ENCODE assay signal across 8 mouse cellular contexts in genomic region chr14:32856681-32857328, GRCm38 (mm10). TPM values are rescaled to one million over a fixed set of nuclear protein-coding genes. Genes with fewer than 3 reads are reported as not detected.
DNase-seq lines count a peak whose midpoint lies in the region; ATAC-seq and TF ChIP-seq lines count a peak whose summit lies in the region.

Gene Vstm4, plus strand, starts transcription at chr14:32856756.

- peak within 1 kb of the TSS; percentile 78 for H3K9ac ChIP-seq in intestine, embryonic 16.5 days (ENCODE audit: low read depth, low read length)
- peak within 1 kb of the TSS; percentile 77 for H3K9ac ChIP-seq in limb, embryonic 11.5 days (ENCODE audit: low read length)
- H3K9ac ChIP-seq in midbrain, embryonic 14.5 days (replicated peaks; ENCODE audit: low read length), result peak within 1 kb of the TSS; percentile 66
- peak within 1 kb of the TSS; percentile 80 for H3K9ac ChIP-seq in stomach, postnatal 0 days (ENCODE audit: low read length)

- no peaks in the 10 kb centered on the region for H3K27me3 ChIP-seq in intestine, embryonic 16.5 days (replicated peaks; ENCODE audit: control insufficient read depth, insufficient read depth, low read length)
- no peaks in the 10 kb centered on the region for H3K27me3 ChIP-seq in limb, embryonic 11.5 days (ENCODE audit: control insufficient read depth, insufficient read depth, low read length)
- H3K27me3 ChIP-seq in midbrain, embryonic 14.5 days (ENCODE audit: control insufficient read depth, insufficient read depth, low read length), result no peaks in the 10 kb centered on the region; the same call in 1 of the 2 replicates
- H3K27me3 ChIP-seq in stomach, postnatal 0 days (ENCODE audit: control insufficient read depth, insufficient read depth, low read length), result no peaks in the 10 kb centered on the region

- 1% methylated on average over 62 of the region's 68 CpGs for WGBS in intestine, embryonic 16.5 days
- WGBS in limb, embryonic 11.5 days, result under 1% methylated on average over 67 of the region's 68 CpGs
- under 1% methylated on average over 65 of the region's 68 CpGs for WGBS in midbrain, embryonic 14.5 days
- under 1% methylated on average over 65 of the region's 68 CpGs for WGBS in stomach, postnatal 0 days

- H3K4me2 ChIP-seq in intestine, embryonic 16.5 days (ENCODE audit: low read depth, low read length), result peak within 1 kb of the TSS; percentile 81
- H3K4me2 ChIP-seq in limb, embryonic 11.5 days (ENCODE audit: low read depth, severe bottlenecking), result peak within 1 kb of the TSS; percentile 85
- H3K4me2 ChIP-seq in midbrain, embryonic 14.5 days (ENCODE audit: low read length), result peak within 1 kb of the TSS; percentile 93
- peak within 1 kb of the TSS; percentile 64 for H3K4me2 ChIP-seq in stomach, postnatal 0 days (replicated peaks; ENCODE audit: low read depth)

- no peaks in the 10 kb centered on the region for H3K9me3 ChIP-seq in intestine, embryonic 16.5 days (ENCODE audit: control insufficient read depth, low read length)
- no peaks in the 10 kb centered on the region for H3K9me3 ChIP-seq in limb, embryonic 11.5 days (ENCODE audit: control insufficient read depth, low read length)
- no peaks in the 10 kb centered on the region for H3K9me3 ChIP-seq in midbrain, embryonic 14.5 days (ENCODE audit: control insufficient read depth, low read length)
- H3K9me3 ChIP-seq in stomach, postnatal 0 days (ENCODE audit: control insufficient read depth, low read length), result no peaks in the 10 kb centered on the region

- H3K4me3 ChIP-seq in intestine, embryonic 16.5 days (ENCODE audit: low read length), result peak within 1 kb of the TSS; percentile 59
- H3K4me3 ChIP-seq in limb, embryonic 11.5 days (ENCODE audit: low read depth, low read length), result peak within 1 kb of the TSS; percentile 47
- H3K4me3 ChIP-seq in midbrain, embryonic 14.5 days (replicated peaks; ENCODE audit: low read depth, low read length), result peak within 1 kb of the TSS; percentile 49
- H3K4me3 ChIP-seq in stomach, postnatal 0 days (ENCODE audit: low read depth, low read length), result peak within 1 kb of the TSS; percentile 57

- DNase-seq in adrenal gland, postnatal 36 days, result peak; percentile 80 to 86
- peak; percentile 13 for DNase-seq in embryo, embryonic 11.5 days (ENCODE audit: low read depth, low spot score)
- peak; percentile 72 for DNase-seq in limb, embryonic 11.5 days (ENCODE audit: low spot score)
- peak; percentile 72 for DNase-seq in midbrain, embryonic 14.5 days
- peak; percentile 56 for DNase-seq in stomach, postnatal 0 days (ENCODE audit: low spot score)
- no peak for DNase-seq in spleen, postnatal 36 days (ENCODE audit: low spot score in 2 of 2)

- no peak; the same call in 1 of the 2 replicates for TF ChIP-seq CTCF in stomach, postnatal 0 days (IDR thresholded peaks at IDR 0.05; ENCODE audit: low read depth)

- 0 out of 2 replicates have a peak, but pooled peaks cover 22% of the 10 kb centered on the region for H3K4me1 ChIP-seq in intestine, embryonic 16.5 days (ENCODE audit: control insufficient read depth, insufficient read depth, low read length)
- H3K4me1 ChIP-seq in limb, embryonic 11.5 days (ENCODE audit: control insufficient read depth, insufficient read depth, low read length), result no peaks in the 10 kb centered on the region
- no peaks in the 10 kb centered on the region; the same call in 1 of the 2 replicates for H3K4me1 ChIP-seq in midbrain, embryonic 14.5 days (ENCODE audit: control insufficient read depth, insufficient read depth, low read length)
- peaks cover 4% of the 10 kb centered on the region; the same call in 1 of the 2 replicates for H3K4me1 ChIP-seq in stomach, postnatal 0 days (replicated peaks; ENCODE audit: control insufficient read depth, insufficient read depth)

- no peaks in the 10 kb centered on the region for H3K36me3 ChIP-seq in intestine, embryonic 16.5 days (ENCODE audit: control insufficient read depth, insufficient read depth, low read length)
- H3K36me3 ChIP-seq in limb, embryonic 11.5 days (ENCODE audit: control insufficient read depth, insufficient read depth, low read length), result no peaks in the 10 kb centered on the region
- H3K36me3 ChIP-seq in midbrain, embryonic 14.5 days (ENCODE audit: control insufficient read depth, insufficient read depth, low read length), result no peaks in the 10 kb centered on the region
- H3K36me3 ChIP-seq in stomach, postnatal 0 days (ENCODE audit: control insufficient read depth, insufficient read depth, low read length), result no peaks in the 10 kb centered on the region

- peak within 1 kb of the TSS; percentile 77 for H3K27ac ChIP-seq in intestine, embryonic 16.5 days (ENCODE audit: low read length)
- no peak within 1 kb of the TSS for H3K27ac ChIP-seq in limb, embryonic 11.5 days (replicated peaks; ENCODE audit: low read depth, low read length)
- H3K27ac ChIP-seq in midbrain, embryonic 14.5 days (replicated peaks; ENCODE audit: low read depth, low read length), result 0 out of 2 replicates have a peak within 1 kb of the TSS, but pooled peaks have one; percentile 32
- peak within 1 kb of the TSS; percentile 86 for H3K27ac ChIP-seq in stomach, postnatal 0 days (replicated peaks)

- peak; percentile 30 for ATAC-seq in granulocyte monocyte progenitor cell, adult 5-6 weeks (replicated peaks; ENCODE audit: poor library complexity, severe bottlenecking)
- ATAC-seq in intestine, embryonic 16.5 days, result peak; percentile 85
- ATAC-seq in limb, embryonic 11.5 days (ENCODE audit: insufficient number of reproducible peaks, low FRiP score, low TSS enrichment, low read depth), result peak; percentile 81
- peak; percentile 60; the same call in 1 of the 2 replicates for ATAC-seq in midbrain, embryonic 14.5 days (ENCODE audit: low FRiP score, low TSS enrichment)
- ATAC-seq in stomach, postnatal 0 days (ENCODE audit: low FRiP score, low TSS enrichment), result peak; percentile 79

- no peak for TF ChIP-seq EP300 in stomach, postnatal 0 days (optimal IDR thresholded peaks at IDR 0.05)

RNA-seq across cellular contexts. Expression of gene Vstm4, which starts in this region (rescaled TPM):
- 10 to 100 TPM; 17.3 to 17.6 TPM for total RNA-seq in adrenal gland, postnatal 36 days (2021)
- not detected in 2 replicates for total RNA-seq in granulocyte monocyte progenitor cell, adult 5-6 weeks (2014; fragmentation: Nextera tagmentation)
- not detected in 2 replicates for total RNA-seq in granulocyte monocyte progenitor cell, adult 5-6 weeks (2017)
- polyA plus RNA-seq in intestine, embryonic 16.5 days (2015; fragmentation: Nextera tagmentation; extraction: Ambion mirVana), result 26.6 and 28.3 TPM in 2 replicates
- polyA plus RNA-seq in limb, embryonic 11.5 days (2014; fragmentation: Nextera tagmentation; extraction: Ambion mirVana), result 2.1 and 2.7 TPM in 2 replicates
- polyA plus RNA-seq in midbrain, embryonic 14.5 days (2014; fragmentation: Nextera tagmentation; extraction: Ambion mirVana), result 2.2 and 7.7 TPM in 2 replicates
- 17.2 and 19.0 TPM in 2 replicates for polyA plus RNA-seq in stomach, postnatal 0 days (2015; fragmentation: Nextera tagmentation; extraction: Ambion mirVana)

Comparison
In these comparisons a context has a peak if more than half of its experiments do, and no peak if none do; other contexts are left out.
1. RNA of gene Vstm4 (total RNA-seq): 17.3 to 17.6 TPM in adrenal gland, postnatal 36 days; not detected in granulocyte monocyte progenitor cell, adult 5-6 weeks; every median in the first group is over 10 times any median in the second.
2. Peak in ATAC-seq in granulocyte monocyte progenitor cell, adult 5-6 weeks; RNA of the gene not detected or under 1 TPM.
3. DNase-seq: peak in adrenal gland, postnatal 36 days (2 of 2), embryo, embryonic 11.5 days (single experiment), limb, embryonic 11.5 days (single experiment), midbrain, embryonic 14.5 days (single experiment) and stomach, postnatal 0 days (single experiment); none in spleen, postnatal 36 days (0 of 2).
4. ATAC-seq: peak in every context shown above with its lines; median percentile 85 in intestine, embryonic 16.5 days; 81 in limb, embryonic 11.5 days; 79 in stomach, postnatal 0 days; 60 in midbrain, embryonic 14.5 days; 30 in granulocyte monocyte progenitor cell, adult 5-6 weeks.
5. Peak in every context shown above with its lines, with median percentiles within 50 percentile points of each other: H3K4me2 ChIP-seq, H3K4me3 ChIP-seq and H3K9ac ChIP-seq.